Mouse (Mus musculus): ENCODE measurements around the gene Cdx2. TPM values are rescaled to one million over a fixed set of nuclear protein-coding genes. Genes with fewer than 3 reads are reported as not detected.

Gene Cdx2
- total and polyA plus RNA-seq, 3 experiments = not detected

DNA sequence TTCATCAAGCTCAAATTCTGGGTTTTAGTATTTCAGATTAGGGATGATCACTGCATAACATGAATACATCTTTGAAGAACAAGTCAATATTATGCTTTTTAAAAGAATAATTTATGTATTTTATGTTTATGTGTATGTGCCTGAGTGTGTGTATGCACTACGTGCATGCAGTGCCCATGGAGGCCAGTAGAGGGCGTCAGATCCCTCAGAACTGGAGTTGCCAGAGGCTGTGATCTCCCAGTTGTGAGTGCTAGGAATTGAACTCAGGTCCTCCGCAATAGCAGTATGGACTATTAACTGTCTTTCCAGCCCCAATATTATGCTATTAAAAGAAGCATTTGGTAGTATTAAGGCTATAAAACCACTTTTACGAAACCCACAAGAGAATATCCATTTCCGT lies 20.6 kb upstream of the Cdx2 start:
- Histone ChIP-seq H3K4me2 (ENCODE audit: insufficient read depth, low read depth, poor library complexity, severe bottlenecking) (no peak overlapping the region), H3K27me3 (replicated peaks) (peaks cover 2% of the 10 kb centered on the region), H3K27ac (ENCODE audit: insufficient read depth, low read depth) (no peak overlapping the region), H3K36me3 (replicated peaks in 1 of 2; ENCODE audit: control insufficient read depth in 1 of 2, insufficient read depth in 1 of 2, low read length in 1 of 2) (no peaks in the 10 kb centered on the region), H3K9ac (ENCODE audit: insufficient read depth, low read depth) (no peak overlapping the region), H3K79me2 (replicated peaks; ENCODE audit: control insufficient read depth, extremely low read depth, insufficient read depth, poor library complexity, severe bottlenecking) (no peaks in the 10 kb centered on the region), H3K4me1 (ENCODE audit: control insufficient read depth in 1 of 2, insufficient read depth in 2 of 2) (peaks cover 0 to 7% of the 10 kb centered on the region in 2 experiments; a peak in 2 of 4 replicates), H3K9me3 (replicated peaks; ENCODE audit: low read length) (no peaks in the 10 kb centered on the region), H3K4me3 (replicated peaks in 1 of 3; ENCODE audit: low read depth in 2 of 3, low read length in 2 of 3, poor library complexity in 1 of 3) (no peak overlapping the region)
- 0 out of 4 replicates have a peak, but pooled peaks have one; percentile 12 to 20 for TF ChIP-seq CTCF (conservative IDR thresholded peaks at IDR 0.05 in 1 of 2, IDR thresholded peaks at IDR 0.05 in 1 of 2; ENCODE audit: low read depth in 2 of 2, low read length in 2 of 2)
- no peak for TF ChIP-seq MEF2A (IDR thresholded peaks at IDR 0.05; ENCODE audit: borderline replicate concordance, low read depth, low read length)
- in situ Hi-C loops (cut with MboI; ENCODE audit: low pct_ligation_motif_present, low pct_unique_long_range_greater_than_20kb, low sequenced_read_pairs) = no loop called here
- DNase-seq (ENCODE audit: extremely low read depth) = no peak
- dilution Hi-C loops (cut with MboI; ENCODE audit: extremely low pct_ligation_motif_present, extremely low pct_unique_long_range_greater_than_20kb, low sequenced_read_pairs) = no loop called here

DNA sequence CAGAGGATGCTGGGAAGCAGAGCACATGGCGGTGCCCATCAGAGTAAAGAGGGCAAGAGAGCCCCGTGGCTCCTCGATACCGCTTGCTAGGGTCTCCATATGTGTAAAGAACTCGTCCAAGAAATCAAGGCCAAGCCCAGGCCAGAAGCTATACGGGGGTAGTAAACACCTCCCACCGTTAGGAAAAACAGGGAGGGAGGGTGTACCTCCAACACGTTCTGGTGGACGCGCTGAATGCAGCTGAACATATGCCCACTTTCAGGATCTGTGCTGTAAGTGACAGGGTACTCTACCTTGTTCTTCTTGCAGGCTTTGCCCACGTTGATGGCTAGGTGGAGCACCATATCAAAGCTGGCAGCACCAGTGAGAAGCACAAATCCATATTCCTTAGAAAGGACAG lies 18.9 kb upstream of the Cdx2 start:
- Histone ChIP-seq H3K27ac (ENCODE audit: insufficient read depth, low read depth) (no peak overlapping the region), H3K36me3 (replicated peaks in 1 of 2; ENCODE audit: control insufficient read depth in 1 of 2, insufficient read depth in 1 of 2, low read length in 1 of 2) (no peaks in the 10 kb centered on the region), H3K4me1 (ENCODE audit: control insufficient read depth in 1 of 2, insufficient read depth in 2 of 2) (no peaks in the 10 kb centered on the region), H3K4me3 (replicated peaks in 1 of 3; ENCODE audit: low read depth in 2 of 3, low read length in 2 of 3, poor library complexity in 1 of 3) (no peak overlapping the region), H3K27me3 (replicated peaks) (peaks cover 19% of the 10 kb centered on the region), H3K9me3 (replicated peaks; ENCODE audit: low read length) (no peaks in the 10 kb centered on the region), H3K9ac (ENCODE audit: insufficient read depth, low read depth) (no peak overlapping the region), H3K4me2 (ENCODE audit: insufficient read depth, low read depth, poor library complexity, severe bottlenecking) (no peak overlapping the region), H3K79me2 (replicated peaks; ENCODE audit: control insufficient read depth, extremely low read depth, insufficient read depth, poor library complexity, severe bottlenecking) (no peaks in the 10 kb centered on the region)
- DNase-seq (ENCODE audit: extremely low read depth) = no peak
- in situ Hi-C loops (cut with MboI; ENCODE audit: low pct_ligation_motif_present, low pct_unique_long_range_greater_than_20kb, low sequenced_read_pairs) = no loop called here
- no peak for TF ChIP-seq MAFK (IDR thresholded peaks at IDR 0.05; ENCODE audit: insufficient replicate concordance, low read length)
- no peak for TF ChIP-seq RCOR1 (conservative IDR thresholded peaks at IDR 0.05; ENCODE audit: low read depth, low read length)
- TF ChIP-seq USF2 (conservative IDR thresholded peaks at IDR 0.05; ENCODE audit: low read depth, low read length) = no peak
- no peak for TF ChIP-seq USF1 (IDR thresholded peaks at IDR 0.05; ENCODE audit: low read depth, low read length)
- TF ChIP-seq RAD21 (IDR thresholded peaks at IDR 0.05; ENCODE audit: low read depth, low read length) = no peak
- no peak for TF ChIP-seq ETS1 (conservative IDR thresholded peaks at IDR 0.05; ENCODE audit: low read depth, low read length)
- no peak for TF ChIP-seq JUND (conservative IDR thresholded peaks at IDR 0.05; ENCODE audit: low read depth, low read length)
- dilution Hi-C loops (cut with MboI; ENCODE audit: extremely low pct_ligation_motif_present, extremely low pct_unique_long_range_greater_than_20kb, low sequenced_read_pairs) = no loop called here

DNA sequence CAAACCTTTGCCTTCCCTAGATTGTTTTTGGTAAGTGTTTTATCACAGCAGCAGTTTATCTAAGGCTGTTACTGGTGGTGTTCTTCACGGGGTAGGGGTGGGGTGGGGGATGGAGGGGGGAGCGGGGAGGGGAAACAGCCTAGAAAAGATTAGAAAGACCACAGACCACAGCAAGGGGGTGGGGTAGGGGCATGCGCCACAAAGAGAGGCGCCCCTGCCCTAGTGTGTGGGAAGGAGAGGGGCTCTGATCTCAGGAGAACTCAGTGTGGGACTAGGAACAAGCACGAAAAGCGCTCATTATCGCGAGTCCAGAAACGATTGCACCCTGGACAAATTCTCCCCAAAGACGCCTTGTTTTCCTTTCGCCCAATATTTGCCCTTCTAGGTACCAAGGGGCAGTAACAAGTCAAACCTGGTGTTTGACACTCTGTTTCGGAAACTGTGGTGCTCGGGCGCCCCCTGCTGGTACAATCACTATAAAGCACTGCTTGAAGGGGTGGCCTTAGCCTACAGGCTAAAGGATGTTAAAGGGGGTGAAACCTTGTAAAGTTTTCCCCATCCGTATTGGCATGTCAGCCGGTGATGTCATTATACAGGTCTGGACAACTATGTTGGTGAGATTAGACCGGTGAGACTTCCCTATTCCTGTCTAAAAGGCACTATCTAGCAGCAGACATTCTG lies 16.3 kb upstream of the Cdx2 start:
- Histone ChIP-seq H3K27me3 (replicated peaks) (peaks cover 19% of the 10 kb centered on the region), H3K9ac (ENCODE audit: insufficient read depth, low read depth) (no peak overlapping the region), H3K4me1 (ENCODE audit: control insufficient read depth in 1 of 2, insufficient read depth in 2 of 2) (no peaks in the 10 kb centered on the region), H3K79me2 (replicated peaks; ENCODE audit: control insufficient read depth, extremely low read depth, insufficient read depth, poor library complexity, severe bottlenecking) (no peaks in the 10 kb centered on the region), H3K36me3 (replicated peaks in 1 of 2; ENCODE audit: control insufficient read depth in 1 of 2, insufficient read depth in 1 of 2, low read length in 1 of 2) (no peaks in the 10 kb centered on the region), H3K9me3 (replicated peaks; ENCODE audit: low read length) (no peaks in the 10 kb centered on the region), H3K27ac (ENCODE audit: insufficient read depth, low read depth) (no peak overlapping the region), H3K4me2 (ENCODE audit: insufficient read depth, low read depth, poor library complexity, severe bottlenecking) (peak overlapping the region; percentile 46; the same call in 1 of the 2 replicates), H3K4me3 (replicated peaks in 1 of 3; ENCODE audit: low read depth in 2 of 3, low read length in 2 of 3, poor library complexity in 1 of 3) (no peak overlapping the region)
- in situ Hi-C loops (cut with MboI; ENCODE audit: low pct_ligation_motif_present, low pct_unique_long_range_greater_than_20kb, low sequenced_read_pairs) (loop anchor here (25.0 kb wide), 1 partner anchor 636 kb away; no protein-coding TSS in a partner anchor), dilution Hi-C loops (cut with MboI; ENCODE audit: extremely low pct_ligation_motif_present, extremely low pct_unique_long_range_greater_than_20kb, low sequenced_read_pairs) (no loop called here)
- peak; percentile 78 for DNase-seq (ENCODE audit: extremely low read depth)
- TF ChIP-seq MAFK (IDR thresholded peaks at IDR 0.05; ENCODE audit: insufficient replicate concordance, low read length) (no peak), IRF4 (IDR thresholded peaks at IDR 0.05; ENCODE audit: low read depth, low read length) (peak; percentile 28; the same call in 1 of the 2 replicates), USF1 (IDR thresholded peaks at IDR 0.05; ENCODE audit: low read depth, low read length) (no peak), PAX5 (IDR thresholded peaks at IDR 0.05; ENCODE audit: low read length) (no peak), MAX (IDR thresholded peaks at IDR 0.05; ENCODE audit: low read length) (peak; percentile 26; the same call in 1 of the 2 replicates), CTCF (conservative IDR thresholded peaks at IDR 0.05 in 1 of 2, IDR thresholded peaks at IDR 0.05 in 1 of 2; ENCODE audit: low read depth in 2 of 2, low read length in 2 of 2) (peak; percentile 77 to 90), SMC3 (IDR thresholded peaks at IDR 0.05; ENCODE audit: low read depth, low read length) (peak; percentile 61), RAD21 (IDR thresholded peaks at IDR 0.05; ENCODE audit: low read depth, low read length) (peak; percentile 64), ZNF384 (IDR thresholded peaks at IDR 0.05; ENCODE audit: low read depth, low read length) (no peak), CHD1 (IDR thresholded peaks at IDR 0.05; ENCODE audit: low read depth, low read length) (no peak), CHD2 (IDR thresholded peaks at IDR 0.05; ENCODE audit: low read length) (no peak), ZMIZ1 (IDR thresholded peaks at IDR 0.05; ENCODE audit: low read depth, low read length) (no peak), JUN (IDR thresholded peaks at IDR 0.05; ENCODE audit: insufficient read depth, low read depth, low read length) (no peak), ZC3H11A (IDR thresholded peaks at IDR 0.05; ENCODE audit: low read depth, low read length) (no peak), ETS1 (conservative IDR thresholded peaks at IDR 0.05; ENCODE audit: low read depth, low read length) (no peak), MXI1 (IDR thresholded peaks at IDR 0.05; ENCODE audit: low read depth, low read length) (no peak), USF2 (conservative IDR thresholded peaks at IDR 0.05; ENCODE audit: low read depth, low read length) (no peak), POLR2AphosphoS2 (IDR thresholded peaks at IDR 0.05; ENCODE audit: low read depth, low read length) (no peak), NELFE (IDR thresholded peaks at IDR 0.05; ENCODE audit: low read depth, low read length) (peak; percentile 37; the same call in 1 of the 2 replicates), TBP (conservative IDR thresholded peaks at IDR 0.05; ENCODE audit: low read depth, low read length) (no peak), RCOR1 (conservative IDR thresholded peaks at IDR 0.05; ENCODE audit: low read depth, low read length) (no peak)
